Mouse (Mus musculus) neural tube, embryonic 10.5 days (tissue): ENCODE data around the gene Dhrs13.

ENCODE experiments used
- DNase-seq: peaks from one replicate; pipeline ENCODE4 v3.0.0-alpha.2; 2017; ENCODE audit warnings: low spot score; ENCODE audit errors: extremely low spot score

Gene Dhrs13

GRCm38 (mm10) chr11:78031947-78032808 is at the start of gene Dhrs13:
TSS of gene Dhrs13 (plus strand) at chr11:78032280.
- peak; percentile 91 for DNase-seq

- peak; percentile 98 for DNase-seq
Measured at GRCm38 (mm10) chr11:77982441-77982905, 49.6 kb upstream of the Dhrs13 start, which contains the start of gene Phf12. TSS of gene Phf12 (plus strand) at chr11:77982754.

DNA sequence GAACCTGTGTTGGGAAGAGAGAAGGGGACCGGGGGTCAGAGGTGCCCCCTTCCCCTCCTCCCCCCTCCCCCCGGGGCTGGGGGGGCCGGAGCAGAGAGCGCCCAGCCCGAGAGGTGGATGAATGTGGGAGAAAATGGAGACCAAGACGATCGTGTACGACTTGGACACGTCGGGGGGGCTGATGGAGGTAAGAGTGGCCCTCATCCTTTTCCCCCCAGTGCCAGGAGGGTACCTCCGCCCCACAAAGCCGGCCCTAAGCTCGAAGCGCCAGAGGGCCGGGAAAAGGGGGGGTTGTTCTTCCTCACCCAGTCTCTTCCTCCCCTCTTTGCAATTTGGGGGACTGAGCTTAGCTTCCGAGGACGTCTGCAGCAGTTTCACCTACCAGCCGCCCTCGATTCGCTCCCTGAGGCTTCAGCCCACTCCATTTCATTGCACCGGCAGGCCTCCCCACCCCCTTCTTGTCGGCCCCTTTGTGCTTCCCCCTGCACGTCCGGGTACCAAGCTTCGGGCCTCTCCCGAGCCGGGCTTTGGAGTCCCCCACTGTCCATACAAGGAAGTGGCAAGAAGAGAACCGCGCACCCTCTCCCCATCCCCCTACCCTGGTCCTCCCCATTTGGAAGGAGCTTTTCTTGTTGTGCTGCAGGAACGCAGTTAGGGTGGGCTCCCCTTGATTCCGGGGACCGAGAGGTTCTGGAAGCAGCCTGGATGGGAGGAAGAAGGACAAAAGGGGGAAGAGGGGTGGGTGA is 48.7 kb upstream of the Dhrs13 start:
- DNase-seq = peak; percentile 70

DNA sequence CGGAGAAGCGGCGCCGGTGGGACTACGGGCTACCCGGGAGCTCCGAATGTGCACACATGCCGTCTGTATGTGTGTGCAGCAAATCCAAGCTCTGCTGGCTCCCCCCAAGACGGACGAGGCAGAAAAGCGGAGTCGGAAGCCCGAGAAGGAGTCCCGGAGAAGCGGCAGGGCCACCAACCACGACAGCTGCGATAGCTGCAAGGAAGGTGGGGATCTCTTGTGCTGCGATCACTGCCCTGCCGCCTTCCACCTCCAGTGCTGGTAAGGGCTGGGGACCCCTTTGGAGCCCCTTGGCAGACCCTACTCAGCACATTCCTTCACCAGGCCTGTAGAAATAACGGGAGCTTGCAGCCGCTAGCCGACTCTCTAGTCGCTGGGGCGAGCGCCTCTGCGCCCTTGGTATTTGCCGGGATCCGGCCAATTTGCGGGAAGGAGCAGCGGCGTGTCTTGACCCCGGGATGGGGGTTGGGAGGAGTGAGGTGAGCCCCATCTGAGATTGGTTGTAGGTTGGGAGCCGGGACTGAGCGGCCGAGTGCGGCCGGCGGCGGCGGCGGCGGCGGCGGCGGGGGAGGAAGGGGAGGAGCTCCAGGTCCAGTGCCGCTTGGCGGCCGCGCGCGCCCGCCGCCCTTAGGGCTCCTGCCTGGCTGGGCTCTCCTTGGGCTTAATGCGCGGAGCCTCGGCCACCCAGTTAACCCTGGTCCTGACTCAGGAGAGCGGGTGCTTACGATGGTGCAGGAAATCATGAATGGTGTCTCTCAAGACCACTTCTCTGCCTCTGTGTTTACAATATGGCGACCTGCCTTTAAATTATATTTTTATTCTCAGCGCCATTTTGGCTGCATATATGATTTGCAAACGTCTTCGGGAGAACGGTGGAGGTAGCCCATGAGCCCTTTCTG is 47.9 kb upstream of the Dhrs13 start:
- peak; percentile 86 for DNase-seq

DNA sequence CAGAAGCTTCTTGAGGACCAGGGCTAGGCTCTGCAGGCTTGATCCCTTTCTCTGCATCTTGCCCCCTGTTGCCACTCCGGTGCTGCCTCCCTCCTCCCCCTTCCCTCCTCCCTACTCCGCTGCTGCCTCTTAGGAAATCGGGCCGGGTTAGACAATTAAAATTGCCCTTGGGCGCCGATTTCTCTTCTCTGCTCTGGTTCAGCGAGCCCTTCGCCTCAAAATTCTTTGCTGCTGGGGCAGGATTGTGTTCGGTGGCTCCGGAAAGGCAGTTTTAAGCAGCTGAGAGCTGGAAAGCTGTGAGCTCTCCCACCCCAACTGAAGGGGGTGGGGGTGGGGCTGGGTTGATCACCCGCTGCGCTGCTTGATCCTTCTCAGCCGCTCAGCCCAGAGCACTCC is 47.2 kb upstream of the Dhrs13 start:
- no peak for DNase-seq

DNA sequence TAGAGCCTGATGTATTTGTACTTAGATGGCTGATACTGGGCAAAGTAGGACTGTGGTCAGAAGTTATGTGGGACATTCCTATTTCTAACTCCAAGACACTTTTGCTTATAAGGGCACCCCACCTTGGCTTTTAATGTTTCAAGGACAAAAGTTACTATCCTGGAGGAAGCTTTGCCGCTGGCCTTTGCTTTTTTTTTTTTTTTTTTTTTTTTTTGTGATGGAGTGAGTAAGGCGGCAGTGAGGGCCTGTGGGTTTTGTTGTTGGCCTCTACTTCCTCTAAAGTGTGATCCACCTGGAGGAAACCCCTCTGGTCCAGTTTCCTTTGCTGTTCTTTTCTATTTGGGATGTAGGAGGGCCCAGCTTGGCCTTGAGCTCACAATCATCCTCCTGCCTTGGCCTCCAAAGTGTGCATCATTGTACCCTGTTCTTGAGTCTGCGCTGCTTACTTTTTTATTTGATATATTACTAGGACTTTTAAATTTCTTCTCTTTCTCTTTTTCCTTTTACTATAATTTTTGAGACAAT is 46.5 kb upstream of the Dhrs13 start:
- no peak for DNase-seq

- no peak for DNase-seq
Measured at GRCm38 (mm10) chr11:77989071-77989690, 42.9 kb upstream of the Dhrs13 start.

- no peak for DNase-seq
Measured at GRCm38 (mm10) chr11:77995556-77995955, 36.5 kb upstream of the Dhrs13 start.

- DNase-seq = no peak
Measured at GRCm38 (mm10) chr11:78006446-78006845, 25.6 kb upstream of the Dhrs13 start.

DNA sequence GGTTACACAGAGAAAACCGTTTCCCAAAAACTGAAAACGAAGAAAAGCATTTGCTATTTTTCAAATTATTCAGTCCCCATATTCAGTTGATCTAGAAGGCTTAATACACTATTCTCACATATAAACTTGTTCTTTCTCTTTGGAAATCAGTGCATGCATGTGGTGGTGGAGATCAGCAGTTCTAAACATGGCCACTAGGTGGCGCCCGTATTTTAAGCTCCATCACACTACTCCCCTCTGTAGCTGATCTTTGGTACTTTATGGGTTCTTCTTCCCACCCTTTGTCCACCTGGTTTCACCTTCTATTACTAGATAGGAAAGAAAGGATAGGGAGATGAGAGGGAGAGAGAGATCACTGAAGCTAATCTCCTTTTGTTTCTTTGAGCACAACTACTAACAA is 12.4 kb upstream of the Dhrs13 start:
- peak; percentile 76 for DNase-seq

- no peak for DNase-seq
Measured at GRCm38 (mm10) chr11:78023607-78024006, 8.5 kb upstream of the Dhrs13 start.

- no peak for DNase-seq
Measured at GRCm38 (mm10) chr11:78029240-78029639, 2.8 kb upstream of the Dhrs13 start.

GRCm38 (mm10) chr11:78030600-78030999 is 1.5 kb upstream of the Dhrs13 start:
- no peak for DNase-seq

DNA sequence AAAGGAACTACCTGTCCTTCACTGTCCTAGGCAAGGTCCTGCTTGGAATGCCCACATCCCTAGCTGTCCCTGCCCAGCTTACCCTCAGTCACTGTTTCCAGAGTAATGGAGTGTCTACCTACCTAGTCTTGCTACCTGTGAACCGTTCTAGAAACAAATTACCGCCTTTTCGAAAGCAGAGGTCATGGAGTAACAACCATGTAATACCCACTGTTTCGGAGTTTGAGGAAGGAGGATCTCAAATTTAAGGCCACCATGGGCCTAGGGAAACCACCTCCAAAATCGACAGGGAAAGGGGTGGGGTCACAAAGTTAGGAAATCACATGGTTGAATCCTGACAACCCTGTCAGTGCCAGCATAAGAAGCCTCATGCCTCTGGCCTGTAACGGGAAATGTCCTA is 691 bp upstream of the Dhrs13 start:
- DNase-seq = no peak

DNA sequence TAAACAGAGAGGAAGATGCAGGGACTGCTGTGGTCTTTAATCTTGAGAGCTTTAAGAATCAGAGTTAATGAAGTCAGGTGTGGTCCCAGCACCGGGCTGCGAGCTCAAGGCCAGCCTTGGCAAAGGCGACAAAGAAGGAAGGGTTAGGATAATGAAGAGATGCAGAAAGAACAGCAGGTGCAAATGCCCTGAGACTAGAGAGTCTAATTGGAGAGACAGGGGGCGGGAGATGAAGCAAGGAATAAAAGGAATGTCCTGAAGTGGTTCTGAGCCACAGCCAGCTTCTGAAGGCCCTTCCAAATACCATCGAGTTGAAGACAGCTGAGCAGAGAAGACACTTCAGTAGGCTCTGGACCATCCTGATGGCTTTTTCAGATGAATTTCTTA is 722 bp downstream of the Dhrs13 start:
- no peak for DNase-seq

DNA sequence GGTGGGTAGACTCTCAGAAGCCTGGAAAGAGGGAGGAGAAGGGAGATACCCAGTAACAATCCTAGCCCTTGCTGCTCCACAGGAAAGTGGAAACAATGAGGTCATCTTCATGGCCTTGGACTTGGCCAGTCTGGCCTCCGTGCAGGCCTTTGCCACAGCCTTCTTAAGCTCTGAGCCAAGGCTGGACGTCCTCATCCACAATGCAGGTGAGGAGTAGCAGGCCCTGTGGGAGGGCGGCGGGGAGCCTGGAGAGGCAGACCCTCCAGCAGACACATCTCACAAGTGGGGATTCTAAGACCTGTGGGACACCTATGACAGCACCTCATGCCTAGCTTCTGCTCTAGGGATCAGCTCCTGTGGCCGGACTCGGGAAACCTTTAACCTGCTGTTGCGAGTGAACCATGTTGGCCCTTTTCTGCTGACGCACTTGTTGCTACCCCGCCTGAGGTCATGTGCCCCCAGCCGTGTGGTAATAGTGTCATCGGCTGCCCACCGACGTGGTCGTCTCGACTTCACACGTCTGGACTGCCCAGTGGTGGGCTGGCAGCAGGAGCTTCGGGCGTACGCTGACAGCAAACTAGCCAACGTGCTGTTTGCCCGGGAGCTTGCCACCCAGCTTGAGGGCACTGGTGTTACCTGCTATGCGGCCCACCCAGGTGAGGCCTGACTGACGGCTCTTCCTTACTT is 2.0 kb downstream of the Dhrs13 start:
- DNase-seq = no peak

GRCm38 (mm10) chr11:78036791-78037190 is 4.7 kb downstream of the Dhrs13 start:
- DNase-seq = no peak

DNA sequence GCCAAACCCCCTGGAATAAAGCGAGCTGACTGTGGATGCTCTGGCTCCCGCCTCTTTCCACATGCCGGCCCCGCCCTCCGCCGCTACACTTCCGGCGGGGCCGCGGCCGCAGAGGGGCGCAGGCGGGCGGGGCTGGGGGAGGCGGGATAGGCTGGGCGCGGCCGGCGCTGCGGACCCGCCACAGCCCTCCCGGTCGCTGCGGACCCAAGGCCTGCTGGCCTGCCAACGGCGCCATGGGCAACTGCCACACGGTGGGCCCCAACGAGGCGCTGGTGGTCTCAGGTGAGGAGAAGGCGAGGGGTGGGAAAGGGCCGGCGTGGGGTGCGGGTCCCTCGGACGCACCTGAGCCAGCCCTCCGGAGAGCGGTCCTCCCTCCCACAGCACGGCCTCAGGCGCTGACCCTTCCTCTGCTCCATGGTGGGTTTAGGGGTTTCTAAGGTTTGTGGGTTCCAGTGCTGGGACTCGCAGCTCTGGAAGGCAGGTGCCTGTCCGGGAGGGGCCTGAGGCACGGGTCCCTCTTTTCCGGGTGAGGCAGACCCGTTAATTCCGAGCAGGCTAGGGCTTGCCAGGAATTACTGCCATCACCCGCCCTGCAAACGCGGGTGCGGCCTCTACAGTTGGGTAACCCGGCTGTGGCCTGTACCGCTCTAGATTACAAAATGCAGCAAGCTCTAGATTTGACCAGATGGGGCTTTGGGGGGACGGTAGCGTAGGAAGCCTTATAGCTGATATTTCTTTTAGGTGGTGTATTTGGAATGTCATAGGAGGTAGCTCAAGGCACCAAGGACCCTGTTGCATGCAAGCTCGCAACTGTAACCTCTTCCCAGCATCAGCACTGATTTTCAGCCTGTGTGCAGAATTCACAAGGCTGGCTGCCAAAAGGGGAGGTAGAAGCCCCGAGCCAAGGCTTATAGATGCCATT is 6.0 kb downstream of the Dhrs13 start, which contains the start of gene Flot2:
Gene Flot2, plus strand, starts transcription at position 101 of the 922 bp plus-strand sequence.
- peak; percentile 78 for DNase-seq

DNA sequence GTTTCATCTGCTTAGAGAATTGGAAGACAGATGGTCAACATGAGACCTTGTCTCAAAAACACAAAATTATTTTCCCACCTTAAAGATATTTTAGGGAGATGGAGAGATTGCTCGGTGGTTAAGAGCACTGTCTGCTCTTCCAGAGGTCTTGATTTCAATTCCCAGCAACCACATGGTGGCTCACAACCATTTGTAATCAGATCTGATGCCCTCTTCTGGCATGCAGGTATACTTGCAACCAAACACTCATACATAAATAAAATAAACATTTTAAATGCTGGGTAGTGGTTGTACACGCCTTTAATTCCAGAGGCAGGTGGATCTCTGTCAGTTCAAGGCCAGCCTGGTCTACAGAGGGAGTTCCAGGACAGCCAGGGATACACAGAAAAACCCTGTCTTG is 8.8 kb downstream of the Dhrs13 start:
- DNase-seq = no peak
